Mouse (Mus musculus): Measurements from ENCODE around the gene Gmds. TPM values are rescaled to one million over a fixed set of nuclear protein-coding genes. Genes with fewer than 3 reads are reported as not detected.

The Gmds gene
- polyA plus RNA-seq, 1 experiment from 2014 or later = 27.3 TPM

DNA sequence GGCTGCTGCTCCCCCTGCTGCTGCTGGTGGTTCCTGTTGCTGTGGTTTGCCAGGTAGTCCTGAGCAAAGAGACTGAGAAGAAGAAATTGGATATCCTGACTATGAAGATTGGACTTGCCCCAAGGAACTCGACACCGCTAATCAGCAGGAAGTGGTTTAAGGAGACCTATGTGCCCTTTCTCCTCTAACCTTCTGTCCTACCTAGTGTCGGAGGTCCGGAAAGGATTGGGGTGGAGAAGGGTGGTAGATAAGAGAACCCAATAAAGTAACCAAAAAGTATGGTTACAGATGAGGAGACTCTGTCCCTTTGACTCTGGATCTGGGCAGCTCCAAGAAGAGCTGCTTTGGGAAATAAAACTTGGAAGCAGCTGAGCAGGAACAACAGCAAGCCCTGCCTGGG is 86.3 kb downstream of the Gmds start:
- 90% methylated on average over 4 of the region's 4 CpGs for WGBS
- Histone ChIP-seq H3K27me3 (no peaks in the 10 kb centered on the region), H3K4me2 (replicated peaks) (no peak overlapping the region), H3K36me3 (no peaks in the 10 kb centered on the region), H3K4me1 (replicated peaks) (no peaks in the 10 kb centered on the region), H3K27ac (no peak overlapping the region), H3K9ac (replicated peaks) (no peak overlapping the region), H3K4me3 (replicated peaks) (no peak overlapping the region), H3K9me3 (no peaks in the 10 kb centered on the region)
- no peak for ATAC-seq

DNA sequence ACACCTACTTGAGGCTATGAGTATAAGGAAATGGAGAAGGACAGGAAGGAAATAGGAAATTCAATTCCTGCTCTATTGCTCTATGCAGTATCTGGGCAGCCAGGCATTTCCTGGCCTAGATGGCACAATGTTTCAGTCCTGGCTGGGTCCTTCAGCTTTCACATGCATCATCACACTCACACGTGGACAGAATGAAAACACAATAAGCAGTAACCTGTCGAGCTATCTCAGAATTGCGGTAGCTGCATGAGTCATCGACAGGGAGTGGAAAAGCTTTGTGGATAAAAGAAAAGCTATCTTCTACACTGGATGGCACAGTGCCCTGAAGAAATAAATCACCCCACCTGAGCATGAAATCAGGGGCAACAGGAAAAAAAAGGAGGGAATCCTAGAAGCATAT is 96.3 kb downstream of the Gmds start:
- no peak overlapping the region for H3K4me3 ChIP-seq (replicated peaks)
- no peak overlapping the region for H3K4me2 ChIP-seq (replicated peaks)
- no peak overlapping the region for H3K9ac ChIP-seq (replicated peaks)
- no peak overlapping the region for H3K27ac ChIP-seq
- no peaks in the 10 kb centered on the region for H3K9me3 ChIP-seq
- no peaks in the 10 kb centered on the region for H3K27me3 ChIP-seq
- H3K4me1 ChIP-seq (replicated peaks) = no peaks in the 10 kb centered on the region
- no peak for ATAC-seq
- no peaks in the 10 kb centered on the region for H3K36me3 ChIP-seq
- WGBS = 87% methylated on average over 4 of the region's 4 CpGs

DNA sequence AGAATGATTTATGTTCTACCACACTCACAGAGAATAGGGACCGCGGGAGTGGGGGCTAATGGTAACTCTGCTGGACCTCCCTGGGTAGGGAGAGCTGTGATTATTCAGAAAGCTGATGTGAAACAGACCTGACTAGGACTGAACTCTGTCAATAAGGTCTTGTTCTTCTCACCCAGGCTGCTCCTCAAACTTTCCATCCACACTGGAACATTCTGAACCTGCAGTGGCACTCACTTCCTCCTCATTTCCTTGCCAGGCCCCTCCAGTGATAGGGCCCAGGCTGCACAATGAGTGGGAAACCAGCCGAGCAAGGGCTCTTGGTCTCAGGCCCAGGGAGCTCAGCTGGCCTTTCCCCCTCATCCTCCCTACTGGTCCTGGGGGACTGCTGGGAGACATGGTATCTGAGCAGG is 102.3 kb downstream of the Gmds start:
- Histone ChIP-seq H3K4me3 (replicated peaks) (no peak overlapping the region), H3K4me1 (replicated peaks) (no peaks in the 10 kb centered on the region), H3K4me2 (replicated peaks) (no peak overlapping the region), H3K27me3 (no peaks in the 10 kb centered on the region), H3K9me3 (no peaks in the 10 kb centered on the region), H3K36me3 (no peaks in the 10 kb centered on the region), H3K27ac (no peak overlapping the region), H3K9ac (replicated peaks) (no peak overlapping the region)
- ATAC-seq = no peak
- 72% methylated on average over 3 of the region's 3 CpGs for WGBS

DNA sequence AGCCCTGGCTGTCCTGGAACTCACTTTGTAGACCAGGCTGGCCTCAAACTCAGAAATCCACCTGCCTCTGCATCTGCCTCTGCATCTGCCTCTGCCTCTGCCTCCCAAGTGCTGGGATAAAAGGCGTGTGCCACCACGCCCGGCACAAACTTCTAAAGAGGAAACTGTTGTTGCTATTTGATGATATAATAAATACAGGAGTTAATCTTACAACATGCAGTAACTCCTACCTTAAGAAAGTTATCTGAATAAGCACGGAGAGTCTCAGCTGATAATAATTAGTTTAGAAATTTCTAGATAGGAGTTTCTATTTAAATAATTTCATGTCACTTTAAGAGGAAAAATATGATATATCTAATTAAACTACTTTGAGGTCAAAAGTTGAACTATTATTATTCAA is 103.5 kb downstream of the Gmds start:
- Histone ChIP-seq H3K4me1 (replicated peaks) (no peaks in the 10 kb centered on the region), H3K36me3 (no peaks in the 10 kb centered on the region), H3K4me3 (replicated peaks) (no peak overlapping the region), H3K9ac (replicated peaks) (no peak overlapping the region), H3K27me3 (no peaks in the 10 kb centered on the region), H3K27ac (no peak overlapping the region), H3K9me3 (no peaks in the 10 kb centered on the region), H3K4me2 (replicated peaks) (no peak overlapping the region)
- ATAC-seq = no peak
- WGBS = 91% methylated on average over 4 of the region's 4 CpGs

DNA sequence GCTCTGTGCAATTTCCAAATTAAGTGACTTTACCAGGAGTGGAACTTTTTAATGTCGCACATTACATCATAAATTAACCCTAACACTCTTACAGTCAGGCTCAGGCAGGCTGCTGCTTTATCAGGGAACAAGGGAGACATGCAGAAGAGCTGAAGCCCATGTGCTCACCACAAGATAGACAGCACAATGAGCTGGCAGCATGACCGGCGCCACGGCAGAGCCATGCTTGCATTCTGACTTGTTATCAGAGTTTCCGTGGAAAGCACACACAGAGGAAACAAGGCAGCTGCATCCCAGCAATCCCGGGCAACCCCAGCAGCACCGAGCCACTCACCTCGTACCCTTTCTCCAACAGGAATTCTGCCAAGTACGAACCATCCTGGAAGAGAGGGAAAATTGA is 104.5 kb downstream of the Gmds start:
- WGBS = 84% methylated on average over 9 of the region's 9 CpGs
- no peak for ATAC-seq
- H3K4me2 ChIP-seq (replicated peaks) = no peak overlapping the region
- H3K9me3 ChIP-seq = no peaks in the 10 kb centered on the region
- H3K27me3 ChIP-seq = no peaks in the 10 kb centered on the region
- no peak overlapping the region for H3K4me3 ChIP-seq (replicated peaks)
- H3K36me3 ChIP-seq = no peaks in the 10 kb centered on the region
- H3K4me1 ChIP-seq (replicated peaks) = no peaks in the 10 kb centered on the region
- H3K9ac ChIP-seq (replicated peaks) = no peak overlapping the region
- no peak overlapping the region for H3K27ac ChIP-seq

DNA sequence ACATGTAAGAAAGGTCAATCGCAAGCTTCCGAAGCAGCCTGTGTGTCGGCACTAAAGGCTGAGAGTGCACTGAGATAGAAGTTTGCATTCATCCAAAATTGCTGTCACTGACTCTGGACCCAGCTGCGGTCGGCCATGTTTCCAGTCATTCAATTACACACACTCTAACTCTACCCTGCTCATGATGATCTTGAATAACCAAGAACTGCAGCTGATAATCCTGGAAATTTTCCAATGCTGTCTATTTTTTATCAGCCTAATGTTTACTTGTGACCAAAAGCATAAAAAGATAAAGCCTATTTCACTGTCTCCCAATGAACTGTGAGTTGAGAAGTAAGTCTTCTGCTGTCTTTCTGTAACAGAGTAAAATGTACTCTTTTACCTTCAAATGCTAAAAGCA is 106.1 kb downstream of the Gmds start:
- Histone ChIP-seq H3K9ac (replicated peaks) (no peak overlapping the region), H3K4me1 (replicated peaks) (no peaks in the 10 kb centered on the region)

DNA sequence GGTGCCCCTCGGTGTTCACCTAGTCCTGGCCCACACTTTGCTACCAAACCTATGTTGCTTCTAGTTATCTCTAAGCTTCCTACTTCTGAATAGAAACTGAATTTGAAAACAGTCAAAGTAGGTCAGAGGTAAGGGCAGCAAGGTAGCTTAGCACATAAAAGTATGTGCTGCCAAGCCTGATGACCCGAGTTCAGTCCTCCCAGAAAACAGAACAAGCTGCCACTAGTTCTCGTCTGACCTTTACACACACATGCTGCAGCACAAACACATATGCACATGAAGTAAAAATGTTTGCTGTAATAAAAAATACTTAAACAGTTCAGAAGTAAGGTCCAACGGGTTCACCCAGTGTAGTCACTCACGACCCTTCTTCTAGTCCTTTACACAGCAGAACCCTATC is 106.6 kb downstream of the Gmds start:
- WGBS = 91% methylated on average over 5 of the region's 5 CpGs
- no peak overlapping the region for H3K4me2 ChIP-seq (replicated peaks)

More for the DNA sequence above, 106.1 kb downstream of the Gmds start:
- H3K36me3 ChIP-seq = no peaks in the 10 kb centered on the region
- H3K27ac ChIP-seq = no peak overlapping the region
- H3K27me3 ChIP-seq = no peaks in the 10 kb centered on the region
- no peak overlapping the region for H3K4me2 ChIP-seq (replicated peaks)
- no peaks in the 10 kb centered on the region for H3K9me3 ChIP-seq
- WGBS = 93% methylated on average over 5 of the region's 5 CpGs
- H3K4me3 ChIP-seq (replicated peaks) = no peak overlapping the region
- no peak for ATAC-seq

DNA sequence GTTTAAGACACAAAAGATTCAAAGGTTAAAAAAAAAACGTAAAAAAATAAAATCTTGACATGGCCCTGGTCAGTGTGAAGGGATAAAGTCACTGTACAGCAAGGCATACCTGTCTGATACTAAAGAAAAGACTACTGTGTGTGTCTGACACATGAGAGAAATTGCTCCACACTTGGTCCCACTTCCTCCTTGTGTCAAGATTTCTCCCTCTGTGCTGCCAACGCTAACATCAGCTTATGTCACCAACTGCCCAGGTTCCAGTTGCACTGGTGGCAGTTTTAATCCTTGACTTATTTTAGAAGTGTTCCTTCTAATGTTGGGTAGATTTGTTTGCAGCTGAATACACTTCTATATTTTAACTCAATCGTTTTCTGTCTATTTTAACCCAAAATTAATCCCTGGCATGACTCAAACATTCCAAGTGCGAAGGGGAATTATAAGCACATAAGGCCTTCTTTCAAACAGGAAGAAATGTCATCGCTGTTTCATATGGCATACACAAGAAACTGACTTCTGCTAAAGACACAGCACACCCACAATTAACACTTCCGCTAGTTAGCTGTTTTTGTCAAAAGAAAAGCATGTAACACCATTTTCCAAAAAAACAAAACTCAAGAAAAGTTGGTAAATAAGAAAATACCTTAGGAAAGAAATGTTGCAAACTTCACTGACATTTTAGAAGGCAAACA is 110.5 kb downstream of the Gmds start:
- Histone ChIP-seq H3K4me1 (replicated peaks) (no peaks in the 10 kb centered on the region), H3K36me3 (no peaks in the 10 kb centered on the region), H3K4me2 (replicated peaks) (no peak overlapping the region), H3K4me3 (replicated peaks) (no peak overlapping the region), H3K9ac (replicated peaks) (no peak overlapping the region), H3K27ac (no peak overlapping the region), H3K9me3 (no peaks in the 10 kb centered on the region), H3K27me3 (no peaks in the 10 kb centered on the region)
- ATAC-seq = no peak
- WGBS = 87% methylated on average over 6 of the region's 6 CpGs

More for the DNA sequence above, 106.6 kb downstream of the Gmds start:
- Histone ChIP-seq H3K9ac (replicated peaks) (no peak overlapping the region), H3K27ac (no peak overlapping the region), H3K4me3 (replicated peaks) (no peak overlapping the region), H3K27me3 (no peaks in the 10 kb centered on the region), H3K36me3 (no peaks in the 10 kb centered on the region), H3K9me3 (no peaks in the 10 kb centered on the region), H3K4me1 (replicated peaks) (no peaks in the 10 kb centered on the region)
- no peak for ATAC-seq

DNA sequence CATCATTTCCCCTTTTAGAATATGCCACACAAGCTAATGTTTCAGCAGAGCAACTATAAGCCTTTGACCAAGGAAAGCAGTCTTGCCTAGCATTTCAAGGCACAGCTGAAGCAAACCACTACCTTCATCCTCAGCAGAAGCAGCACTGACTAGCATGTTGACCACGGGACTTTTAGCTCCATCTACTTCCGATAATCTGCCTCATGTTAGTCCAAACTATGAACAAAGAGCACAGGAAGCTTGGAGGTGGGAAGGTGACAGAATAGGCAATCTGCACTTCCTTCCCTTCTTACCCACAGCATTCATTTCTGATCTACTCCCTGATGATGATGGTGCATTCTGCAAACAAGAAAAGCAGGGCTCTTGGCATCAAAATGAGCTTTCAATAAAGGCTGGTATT is 120.9 kb downstream of the Gmds start:
- Histone ChIP-seq H3K4me3 (replicated peaks) (no peak overlapping the region), H3K4me2 (replicated peaks) (no peak overlapping the region), H3K36me3 (no peaks in the 10 kb centered on the region), H3K9ac (replicated peaks) (no peak overlapping the region), H3K4me1 (replicated peaks) (no peaks in the 10 kb centered on the region), H3K27ac (no peak overlapping the region), H3K9me3 (no peaks in the 10 kb centered on the region), H3K27me3 (no peaks in the 10 kb centered on the region)
- WGBS = 82% methylated on average over 2 of the region's 2 CpGs
- no peak for ATAC-seq

DNA sequence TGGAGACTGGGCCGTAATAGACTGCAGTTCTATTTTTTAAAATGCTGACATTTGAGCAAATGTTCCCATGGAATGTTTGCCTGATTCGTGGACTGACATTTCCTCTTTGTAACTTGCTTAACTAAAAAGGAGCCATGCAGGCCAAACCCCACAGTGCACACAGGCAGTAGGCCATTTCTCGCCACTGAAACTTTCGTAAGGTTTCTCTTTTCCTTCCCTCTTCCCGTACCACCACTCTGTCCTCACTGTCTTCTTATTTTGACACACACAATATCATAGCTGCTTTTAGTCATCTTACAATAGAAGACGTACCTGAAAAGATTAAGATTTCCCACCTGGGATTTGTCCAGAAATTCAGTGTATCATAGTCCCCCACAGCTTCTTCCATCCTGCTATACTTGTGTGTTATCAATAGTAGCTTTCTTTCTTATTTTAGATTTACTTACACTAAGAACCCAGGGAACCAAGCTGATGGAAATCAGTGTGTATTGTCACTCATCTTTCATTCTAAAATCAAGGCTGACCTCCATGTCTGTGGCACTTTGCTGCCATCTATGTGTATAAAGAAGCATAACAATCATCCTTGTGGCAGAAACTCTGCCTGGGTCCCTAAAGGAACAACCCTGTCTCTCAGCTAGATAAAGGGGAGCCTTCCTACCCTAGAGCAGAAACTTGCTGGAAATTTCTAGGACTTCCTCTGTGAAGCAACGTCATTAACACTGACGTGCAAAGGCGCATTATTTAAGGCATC is 124.7 kb downstream of the Gmds start:
- H3K4me3 ChIP-seq (replicated peaks) = no peak overlapping the region
- H3K4me1 ChIP-seq (replicated peaks) = no peaks in the 10 kb centered on the region
- ATAC-seq = peak; percentile 74
- no peaks in the 10 kb centered on the region for H3K27me3 ChIP-seq
- H3K9ac ChIP-seq (replicated peaks) = no peak overlapping the region
- no peak overlapping the region for H3K4me2 ChIP-seq (replicated peaks)
- WGBS = 57% methylated on average over 9 of the region's 9 CpGs
- H3K27ac ChIP-seq = no peak overlapping the region
- H3K9me3 ChIP-seq = no peaks in the 10 kb centered on the region
- no peaks in the 10 kb centered on the region for H3K36me3 ChIP-seq

DNA sequence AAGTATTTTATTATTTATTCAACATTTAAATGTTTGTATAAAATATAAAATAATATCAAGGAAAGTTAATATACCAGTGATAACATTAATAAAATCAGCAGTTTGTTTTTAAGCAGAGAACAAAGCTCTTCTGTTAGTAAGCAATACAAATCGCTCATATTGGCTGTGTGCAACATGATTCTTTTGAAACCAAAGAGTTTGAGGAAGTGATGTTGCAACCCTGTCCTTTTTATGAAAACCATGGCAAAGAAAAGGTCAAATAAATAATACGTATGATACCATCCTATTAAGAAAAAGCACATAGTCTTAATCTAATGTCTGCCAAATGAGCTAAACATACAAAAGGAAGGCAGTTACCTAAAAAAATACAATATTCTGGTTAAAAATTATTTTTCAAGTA is 126.4 kb downstream of the Gmds start:
- Histone ChIP-seq H3K4me2 (replicated peaks) (no peak overlapping the region), H3K9me3 (no peaks in the 10 kb centered on the region), H3K27me3 (no peaks in the 10 kb centered on the region), H3K4me3 (replicated peaks) (no peak overlapping the region), H3K4me1 (replicated peaks) (no peaks in the 10 kb centered on the region), H3K36me3 (no peaks in the 10 kb centered on the region), H3K27ac (no peak overlapping the region), H3K9ac (replicated peaks) (no peak overlapping the region)
- 84% methylated on average over 2 of the region's 2 CpGs for WGBS
- no peak for ATAC-seq

DNA sequence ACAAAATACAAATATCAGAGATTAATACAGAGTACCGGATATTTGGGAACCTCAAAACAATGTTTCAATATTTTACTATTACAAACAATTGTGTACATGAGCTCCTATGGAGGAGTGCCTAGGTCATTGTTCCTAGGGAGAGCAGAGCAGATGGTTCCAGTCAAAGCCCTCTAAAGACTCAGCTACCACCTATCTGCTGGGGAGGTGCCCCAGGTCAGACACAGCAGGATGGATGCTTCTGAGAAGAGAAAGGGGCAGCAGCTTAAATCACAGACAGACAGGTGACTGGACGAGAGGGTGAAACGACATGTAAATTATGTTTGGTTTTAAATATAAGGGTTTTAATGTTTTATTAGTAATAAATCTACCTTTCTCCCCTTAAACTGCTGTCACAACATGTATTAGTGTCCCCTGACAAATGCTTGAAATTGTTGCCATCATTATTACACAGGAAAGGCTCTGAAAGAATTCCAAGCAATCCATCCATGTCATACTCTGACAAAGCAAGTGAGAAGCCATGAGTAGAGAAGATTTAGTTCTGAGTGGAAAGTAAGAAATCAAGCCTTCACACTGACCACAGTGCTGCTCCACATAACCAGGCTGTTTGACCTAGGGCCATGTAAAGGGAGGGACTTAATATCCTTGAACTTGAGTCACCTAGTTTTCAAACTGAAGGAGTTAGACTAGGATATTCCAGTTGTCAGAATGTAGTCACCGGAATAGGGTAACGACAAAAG is 131.2 kb downstream of the Gmds start:
- no peaks in the 10 kb centered on the region for H3K9me3 ChIP-seq
- H3K4me3 ChIP-seq (replicated peaks) = no peak overlapping the region
- H3K4me2 ChIP-seq (replicated peaks) = no peak overlapping the region
- no peak for ATAC-seq
- no peaks in the 10 kb centered on the region for H3K27me3 ChIP-seq
- WGBS = 85% methylated on average over 5 of the region's 5 CpGs
- H3K9ac ChIP-seq (replicated peaks) = no peak overlapping the region
- H3K36me3 ChIP-seq = no peaks in the 10 kb centered on the region
- H3K4me1 ChIP-seq (replicated peaks) = no peaks in the 10 kb centered on the region
- no peak overlapping the region for H3K27ac ChIP-seq
